Mouse (Mus musculus): ENCODE measurements at regions not wholly inside any gene's neighbourhood (a gene's known extent, or its start where the extent isn't known, plus 50 kb on each side); places are given as distances from the start of the nearest gene placed in this dataset.

- no peak for TF ChIP-seq CHD2 (IDR thresholded peaks at IDR 0.05; ENCODE audit: low read length)
- no peaks in the 10 kb centered on the region for H3K79me2 ChIP-seq (ENCODE audit: control insufficient read depth, insufficient read depth, low read length, poor library complexity)
- H3K4me3 ChIP-seq (ENCODE audit: control insufficient read depth in 1 of 2, insufficient read depth in 1 of 2, low read depth in 2 of 2, low read length in 2 of 2) = no peak overlapping the region
- H3K9me3 ChIP-seq (replicated peaks; ENCODE audit: insufficient read depth, low read length) = no peaks in the 10 kb centered on the region
- no peak for DNase-seq (ENCODE audit: low read depth, low spot score)
- peaks cover 0 to 6% of the 10 kb centered on the region in 2 experiments; a peak in 2 of 4 replicates for H3K36me3 ChIP-seq (ENCODE audit: control insufficient read depth in 1 of 2, insufficient read depth in 2 of 2, low read length in 2 of 2)
- no peak overlapping the region for H3K27ac ChIP-seq (ENCODE audit: control insufficient read depth, low read depth, low read length)
- H3K27me3 ChIP-seq (ENCODE audit: control insufficient read depth in 1 of 2, insufficient read depth in 2 of 2, low read length in 2 of 2) = no peaks in the 10 kb centered on the region
- no peak overlapping the region for H3K9ac ChIP-seq (ENCODE audit: control insufficient read depth, low read depth, low read length, poor library complexity, severe bottlenecking)
- peaks cover 3 to 6% of the 10 kb centered on the region in 2 experiments; a peak in 3 of 4 replicates for H3K4me1 ChIP-seq (ENCODE audit: control insufficient read depth in 1 of 2, insufficient read depth in 2 of 2, low read length in 2 of 2)
Observed at GRCm38 (mm10) chr14:105619449-105619848, 277.2 kb downstream of the Spry2 start.

GRCm38 (mm10) chr14:105615766-105616165, 280.9 kb downstream of the Spry2 start:
- peak; percentile 21 for DNase-seq (ENCODE audit: low read depth, low spot score)
- Histone ChIP-seq H3K27me3 (ENCODE audit: control insufficient read depth in 1 of 2, insufficient read depth in 2 of 2, low read length in 2 of 2) (no peaks in the 10 kb centered on the region), H3K36me3 (ENCODE audit: control insufficient read depth in 1 of 2, insufficient read depth in 2 of 2, low read length in 2 of 2) (peaks cover 0 to 6% of the 10 kb centered on the region in 2 experiments; a peak in 2 of 4 replicates), H3K27ac (ENCODE audit: control insufficient read depth, low read depth, low read length) (no peak overlapping the region), H3K9ac (ENCODE audit: control insufficient read depth, low read depth, low read length, poor library complexity, severe bottlenecking) (no peak overlapping the region), H3K9me3 (replicated peaks; ENCODE audit: insufficient read depth, low read length) (no peaks in the 10 kb centered on the region), H3K4me3 (ENCODE audit: control insufficient read depth in 1 of 2, insufficient read depth in 1 of 2, low read depth in 2 of 2, low read length in 2 of 2) (no peak overlapping the region), H3K4me1 (ENCODE audit: control insufficient read depth in 1 of 2, insufficient read depth in 2 of 2, low read length in 2 of 2) (peaks cover 3 to 6% of the 10 kb centered on the region in 2 experiments; a peak in 3 of 4 replicates), H3K79me2 (ENCODE audit: control insufficient read depth, insufficient read depth, low read length, poor library complexity) (no peaks in the 10 kb centered on the region)
- no peak for TF ChIP-seq EP300 (IDR thresholded peaks at IDR 0.05; ENCODE audit: low read depth in 1 of 2, low read length in 2 of 2)
- TF ChIP-seq TBP (IDR thresholded peaks at IDR 0.05; ENCODE audit: low read depth, low read length) = no peak
- no peak for TF ChIP-seq CHD2 (IDR thresholded peaks at IDR 0.05; ENCODE audit: low read length)
- no peak for TF ChIP-seq ZKSCAN1 (IDR thresholded peaks at IDR 0.05; ENCODE audit: low read depth, low read length)

GRCm38 (mm10) chr14:105612794-105613193, 283.8 kb downstream of the Spry2 start:
- Histone ChIP-seq H3K36me3 (ENCODE audit: control insufficient read depth in 1 of 2, insufficient read depth in 2 of 2, low read length in 2 of 2) (peaks cover 0 to 6% of the 10 kb centered on the region in 2 experiments; a peak in 2 of 4 replicates), H3K27me3 (ENCODE audit: control insufficient read depth in 1 of 2, insufficient read depth in 2 of 2, low read length in 2 of 2) (no peaks in the 10 kb centered on the region), H3K9me3 (replicated peaks; ENCODE audit: insufficient read depth, low read length) (no peaks in the 10 kb centered on the region), H3K4me1 (ENCODE audit: control insufficient read depth in 1 of 2, insufficient read depth in 2 of 2, low read length in 2 of 2) (peaks cover 3 to 6% of the 10 kb centered on the region in 2 experiments; a peak in 3 of 4 replicates), H3K79me2 (ENCODE audit: control insufficient read depth, insufficient read depth, low read length, poor library complexity) (no peaks in the 10 kb centered on the region), H3K9ac (ENCODE audit: control insufficient read depth, low read depth, low read length, poor library complexity, severe bottlenecking) (no peak overlapping the region), H3K27ac (ENCODE audit: control insufficient read depth, low read depth, low read length) (no peak overlapping the region), H3K4me3 (ENCODE audit: control insufficient read depth in 1 of 2, insufficient read depth in 1 of 2, low read depth in 2 of 2, low read length in 2 of 2) (no peak overlapping the region)
- TF ChIP-seq MYC (IDR thresholded peaks at IDR 0.05; ENCODE audit: low read depth, low read length) (no peak), CHD1 (IDR thresholded peaks at IDR 0.05; ENCODE audit: low read depth, low read length) (no peak), GABPA (IDR thresholded peaks at IDR 0.05; ENCODE audit: low read depth, low read length) (no peak), UBTF (IDR thresholded peaks at IDR 0.05; ENCODE audit: borderline replicate concordance, insufficient read depth, low read depth, low read length) (no peak), CHD2 (IDR thresholded peaks at IDR 0.05; ENCODE audit: low read length) (no peak), TBP (IDR thresholded peaks at IDR 0.05; ENCODE audit: low read depth, low read length) (no peak), HCFC1 (IDR thresholded peaks at IDR 0.05; ENCODE audit: low read depth, low read length) (no peak), MYB (IDR thresholded peaks at IDR 0.05; ENCODE audit: low read depth, low read length) (no peak), NELFE (IDR thresholded peaks at IDR 0.05; ENCODE audit: low read depth, low read length) (no peak), ZC3H11A (IDR thresholded peaks at IDR 0.05; ENCODE audit: low read depth, low read length) (no peak), USF1 (IDR thresholded peaks at IDR 0.05; ENCODE audit: low read depth, low read length) (no peak), ELF1 (IDR thresholded peaks at IDR 0.05; ENCODE audit: low read depth, low read length) (no peak), POLR2AphosphoS5 (IDR thresholded peaks at IDR 0.05; ENCODE audit: borderline replicate concordance, low read depth, low read length) (no peak), MAZ (IDR thresholded peaks at IDR 0.05; ENCODE audit: low read depth, low read length) (no peak), SIN3A (IDR thresholded peaks at IDR 0.05; ENCODE audit: low read length) (no peak), GATA1 (IDR thresholded peaks at IDR 0.05; ENCODE audit: low read depth, low read length) (no peak), ZNF384 (IDR thresholded peaks at IDR 0.05; ENCODE audit: low read depth, low read length) (no peak), MAX (IDR thresholded peaks at IDR 0.05; ENCODE audit: low read length) (no peak), SMC3 (IDR thresholded peaks at IDR 0.05; ENCODE audit: low read depth, low read length) (no peak), EP300 (IDR thresholded peaks at IDR 0.05; ENCODE audit: low read depth in 1 of 2, low read length in 2 of 2) (no peak)
- no peak for DNase-seq (ENCODE audit: low read depth, low spot score)
